Mouse (Mus musculus) kidney, postnatal 36 days (tissue): ENCODE results near the gene Rbms1.
"Not testable (repeated sequence)": the region's sequence is repeated elsewhere in the genome, so short reads cannot be mapped to it uniquely, and the experiment has no call there.

Experiments
- DNase-seq, 2 experiments: peaks; one replicate each; pipeline ENCODE4 v3.0.0; 2021 to 2022; ENCODE audit warnings: mixed read lengths in 2 of 2

Rbms1 gene

DNA sequence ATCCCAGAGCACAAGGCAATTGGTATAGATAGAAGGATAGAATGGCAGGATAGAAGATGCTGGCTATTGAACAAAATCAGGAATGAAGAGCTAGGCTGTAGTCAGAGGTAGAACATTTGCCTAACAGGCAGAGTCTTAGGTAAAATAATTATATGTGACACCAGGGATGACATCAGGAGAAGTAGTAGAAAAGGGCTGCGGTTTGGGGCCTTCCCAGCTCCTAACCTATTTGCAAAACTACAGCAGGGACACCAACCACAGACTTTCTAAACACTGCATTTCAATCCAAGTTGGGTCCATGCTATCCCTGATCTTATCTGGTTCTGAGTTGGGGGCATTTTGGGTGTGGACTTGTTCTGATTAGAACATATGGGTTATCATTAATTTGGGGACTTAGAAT, 118.7 kb downstream of the Rbms1 start:
- DNase-seq = no peak

DNA sequence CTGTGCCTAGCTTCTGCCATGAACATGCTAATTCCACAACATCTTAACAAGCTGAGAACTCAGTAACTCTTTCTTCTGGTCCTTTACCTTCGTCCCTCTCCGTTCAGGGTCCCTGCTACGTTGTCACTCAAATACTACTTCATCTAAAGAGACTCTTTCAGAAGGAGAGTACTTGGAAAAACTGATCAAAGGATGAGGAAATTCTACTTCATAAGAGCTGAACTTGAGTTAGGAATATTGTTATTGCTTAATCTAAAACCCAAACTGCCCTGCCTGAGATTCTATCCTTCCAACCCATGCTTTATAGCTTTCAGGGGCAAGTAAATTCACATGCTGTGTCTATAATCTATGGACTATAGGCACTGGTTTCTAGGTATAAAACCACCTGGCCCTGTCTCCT, 119.4 kb downstream of the Rbms1 start:
- no peak for DNase-seq

DNA sequence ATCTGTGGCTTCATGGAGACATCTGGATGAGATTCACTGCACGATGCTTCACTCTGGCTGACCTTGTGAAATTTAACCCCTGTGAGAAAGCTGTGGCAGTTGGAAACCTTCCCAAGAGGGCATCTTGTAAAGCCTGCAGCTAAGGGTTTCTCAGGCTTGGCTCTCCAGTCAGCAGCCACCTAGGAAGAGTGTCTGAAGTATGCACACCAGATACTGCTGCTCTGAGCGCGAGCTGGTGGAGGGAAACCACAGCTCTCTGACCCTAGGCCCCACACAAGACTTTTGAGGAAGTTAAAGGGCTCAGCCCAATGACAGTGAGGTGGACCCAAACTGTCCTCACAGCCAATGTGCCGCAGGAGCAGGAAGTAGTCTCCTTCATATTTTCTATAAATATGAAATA, 120.0 kb downstream of the Rbms1 start:
- DNase-seq = no peak

DNA sequence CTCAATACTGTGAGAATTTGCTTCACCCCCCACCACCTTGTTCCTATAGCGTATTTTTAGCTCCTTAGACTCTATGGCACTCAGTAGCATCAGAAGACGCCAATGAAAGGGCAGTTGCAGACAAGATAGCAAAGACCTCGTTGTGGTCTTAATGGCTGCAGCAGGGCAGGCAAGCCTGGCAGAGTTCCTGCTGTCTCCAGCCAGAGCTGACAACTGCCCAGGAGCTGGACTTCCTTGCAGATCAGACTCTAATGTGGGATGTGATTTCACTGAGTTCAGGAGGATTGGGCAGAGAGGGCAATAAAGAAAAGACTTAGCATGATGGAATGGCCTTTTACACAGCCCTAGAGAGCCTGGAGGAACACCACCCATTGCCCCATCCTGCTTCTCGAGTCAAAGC, 122.1 kb downstream of the Rbms1 start:
- peak in 1 of 2 experiments; percentile 56 for DNase-seq

DNA sequence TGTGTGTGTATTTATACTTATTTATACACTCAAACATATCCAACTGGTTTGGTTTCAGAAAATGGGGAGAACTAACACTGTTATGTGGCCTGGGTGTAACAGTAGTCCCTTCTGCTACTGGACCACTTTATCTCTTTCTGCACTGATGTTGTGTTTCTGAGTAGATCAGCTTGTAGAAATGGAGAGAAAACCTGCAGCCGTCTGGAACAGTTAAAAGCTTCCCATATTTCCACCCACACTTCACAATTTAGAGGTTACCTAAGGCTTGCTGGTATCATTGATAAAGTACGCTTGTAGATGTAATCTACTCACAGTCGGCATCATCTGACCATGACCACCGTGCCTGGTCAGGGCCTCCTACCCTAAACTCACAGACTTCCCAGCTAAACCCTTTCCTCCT, 123.5 kb downstream of the Rbms1 start:
- DNase-seq = no peak

DNA sequence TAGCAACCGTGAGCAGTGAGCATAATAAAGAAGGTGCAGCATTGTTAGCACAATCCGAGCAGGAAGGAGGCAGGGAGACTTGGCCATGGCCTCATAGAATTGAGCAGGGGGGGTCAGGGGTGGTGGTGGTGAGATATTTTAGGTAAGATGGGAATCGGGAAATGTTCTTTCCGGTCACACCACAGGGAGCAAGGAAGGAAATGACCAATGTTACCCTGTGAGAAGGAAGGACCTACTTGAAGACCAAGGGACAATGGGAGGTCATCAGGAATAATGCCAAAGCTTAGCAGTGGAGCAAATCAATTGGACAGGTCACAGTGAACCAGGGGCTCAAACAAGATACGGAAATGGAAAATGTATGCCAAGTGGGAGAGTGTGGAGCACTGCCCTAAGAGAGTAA, 124.1 kb downstream of the Rbms1 start:
- peak; percentile 73 to 84 for DNase-seq

DNA sequence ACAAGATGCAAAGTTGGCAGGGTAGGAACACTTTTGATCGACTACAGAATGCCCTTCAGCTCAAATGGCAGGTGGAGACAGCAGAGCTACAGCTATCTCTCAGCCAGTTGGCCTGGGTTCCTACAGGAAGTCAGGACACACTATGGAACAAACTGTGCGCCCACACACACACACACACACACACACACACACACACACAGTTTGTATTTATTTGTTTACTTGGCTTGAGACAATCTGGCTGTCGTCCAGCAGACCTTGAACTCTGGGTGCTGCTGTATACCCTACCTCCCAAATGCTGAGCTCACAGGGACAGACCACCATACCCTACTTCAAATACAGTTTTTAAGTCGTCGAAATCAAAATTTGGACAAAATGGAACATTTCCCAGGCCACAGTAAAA, 125.4 kb downstream of the Rbms1 start:
- peak; percentile 43 to 53 for DNase-seq

DNA sequence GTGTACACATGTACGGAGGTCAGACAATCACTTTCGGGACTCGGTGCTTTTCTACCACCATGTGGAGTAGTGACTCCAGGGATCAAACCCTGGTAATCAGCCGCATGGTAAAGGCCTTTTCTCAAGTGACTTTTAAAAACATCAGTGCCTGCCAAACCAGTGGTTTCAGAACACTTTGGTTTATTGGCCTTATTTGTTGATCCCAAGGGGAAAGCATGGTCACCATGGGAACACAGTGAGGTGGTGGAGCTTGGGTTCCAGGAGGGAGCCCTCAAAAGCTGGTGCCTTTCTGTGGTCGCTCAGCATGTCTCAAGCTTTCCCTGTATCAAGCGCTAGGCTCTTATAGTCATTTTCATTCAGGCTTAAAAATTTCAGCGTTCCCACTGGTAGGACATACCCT, 126.8 kb downstream of the Rbms1 start:
- DNase-seq = peak; percentile 27 to 50

DNA sequence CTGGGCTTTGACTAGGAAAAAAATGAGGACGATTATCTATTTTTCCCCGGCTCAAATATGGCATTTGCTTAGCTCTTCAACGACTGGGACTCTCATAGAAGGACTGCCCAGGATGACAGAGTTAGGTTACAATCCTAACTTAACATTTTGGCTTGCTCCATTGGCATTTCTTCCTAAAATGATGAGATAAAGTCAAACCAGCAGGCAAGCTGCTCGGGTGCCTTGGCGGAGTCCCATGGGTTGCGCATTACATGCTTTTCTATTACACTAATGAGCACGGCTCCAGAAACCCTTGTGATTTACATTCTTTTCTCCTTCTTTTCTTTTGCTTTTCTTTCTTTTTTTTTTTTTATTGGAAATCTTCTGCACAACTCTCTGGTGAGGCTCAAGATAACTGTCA, 128.7 kb downstream of the Rbms1 start:
- no peak for DNase-seq

DNA sequence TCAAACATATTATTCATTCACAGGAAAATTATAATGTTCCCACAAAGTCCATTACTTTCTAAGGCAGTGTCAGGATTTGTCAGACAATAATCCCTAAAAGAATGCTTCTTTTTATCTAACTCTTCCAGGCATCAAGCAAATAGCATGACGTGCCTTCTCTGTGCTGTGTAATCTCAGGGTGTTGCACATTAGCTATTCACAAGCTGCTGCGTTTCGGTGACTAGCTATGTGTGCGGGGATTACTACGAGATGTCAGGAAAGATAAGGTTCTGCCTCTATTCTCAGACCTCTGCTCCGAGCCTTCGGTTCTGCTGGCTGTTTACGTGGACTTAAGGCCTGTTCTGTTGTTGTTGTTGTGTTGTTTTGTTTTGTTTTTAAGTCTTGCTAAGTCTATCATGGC, 130.7 kb downstream of the Rbms1 start:
- DNase-seq = no peak

DNA sequence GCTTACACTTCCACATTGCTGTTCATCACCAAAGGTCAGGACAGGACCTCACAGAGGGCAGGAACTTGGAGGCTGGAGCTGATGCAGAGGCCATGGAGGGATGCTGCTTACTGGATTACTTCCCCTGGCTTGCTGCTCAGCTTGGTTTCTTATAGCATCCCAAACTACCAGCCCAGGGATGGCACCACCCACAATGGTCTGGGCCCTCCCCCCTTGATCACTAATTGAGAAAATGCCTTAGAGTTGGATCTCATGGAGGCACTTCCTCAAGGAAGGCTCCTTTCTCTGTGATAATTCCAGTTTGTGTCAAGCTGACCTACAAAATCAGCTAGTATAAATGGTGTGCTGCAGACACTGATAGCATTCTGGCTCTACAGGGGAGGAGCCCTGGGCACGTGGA, 132.5 kb downstream of the Rbms1 start:
- DNase-seq = not testable (repeated sequence)

DNA sequence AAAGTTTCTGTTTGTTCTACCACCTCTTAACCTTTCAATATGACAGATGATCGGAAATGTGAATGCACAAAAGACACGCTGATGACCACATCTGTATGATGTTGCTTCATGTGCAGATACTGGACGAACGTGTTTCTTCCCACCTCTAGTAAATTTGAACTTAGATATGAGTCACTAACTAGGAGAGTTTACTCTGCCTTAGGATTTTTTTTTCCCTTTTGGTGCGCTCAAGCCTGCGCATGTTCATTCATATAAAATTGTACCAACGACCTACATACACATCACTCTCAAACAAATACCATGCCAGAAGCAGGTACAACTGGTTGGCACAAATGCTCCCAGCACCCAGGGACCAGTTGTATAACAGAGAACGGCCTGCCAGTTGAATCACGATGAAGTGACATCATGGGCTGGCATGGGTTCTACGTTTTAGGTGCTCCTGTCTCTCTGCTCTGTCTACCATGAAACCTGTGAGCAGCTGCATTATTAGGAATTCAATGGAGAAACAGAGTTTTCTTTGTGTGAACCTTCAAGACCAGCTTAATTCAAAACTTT, 134.0 kb downstream of the Rbms1 start:
- DNase-seq = no peak

DNA sequence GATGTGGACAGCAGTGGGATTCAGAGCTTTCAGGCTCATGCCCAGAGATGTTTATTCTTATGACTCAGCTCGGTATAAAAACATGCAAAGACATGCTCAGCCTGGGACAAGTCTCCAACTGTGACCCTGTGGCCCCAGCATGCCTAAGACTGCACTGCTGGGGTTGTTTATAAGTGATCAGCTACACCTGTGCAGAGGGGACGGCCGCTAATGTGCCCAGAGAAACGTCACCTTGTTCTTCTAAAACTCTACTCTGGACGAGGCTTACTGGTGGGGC, 135.9 kb downstream of the Rbms1 start:
- DNase-seq = no peak

DNA sequence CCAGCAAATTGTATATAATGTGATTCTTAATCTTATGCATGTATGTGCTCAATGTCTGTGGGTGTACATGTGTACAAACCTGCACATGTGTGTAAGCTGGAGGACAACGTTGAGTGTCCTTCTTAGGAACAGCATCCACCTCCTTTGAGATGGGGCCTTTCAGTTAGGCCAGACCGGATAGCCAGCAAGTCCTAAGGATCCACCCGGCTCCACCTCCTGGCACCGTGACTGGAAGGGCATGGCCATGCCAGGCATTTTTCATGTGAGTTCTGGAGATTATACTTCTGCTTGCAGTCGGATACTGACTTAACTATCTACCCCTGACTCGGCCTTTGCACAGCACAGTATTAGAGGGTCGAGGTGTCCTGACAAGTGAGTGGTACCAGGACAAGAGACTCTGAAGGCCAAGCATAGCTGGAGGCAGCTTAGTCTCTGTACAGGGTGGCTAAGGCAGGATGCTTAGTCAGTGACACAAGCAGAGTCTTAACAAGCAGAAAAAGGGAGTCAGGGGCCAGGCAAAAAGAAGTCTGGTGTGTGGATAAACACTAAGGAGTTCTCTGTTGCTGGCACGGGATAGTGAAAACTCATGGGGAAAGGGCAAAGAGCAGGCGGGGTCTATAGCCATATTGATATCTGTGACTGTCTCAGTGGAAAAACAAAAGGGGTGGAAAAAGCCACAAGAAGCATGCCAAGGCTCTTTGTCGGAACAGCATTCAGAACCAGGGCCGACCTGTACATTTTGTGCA, 136.4 kb downstream of the Rbms1 start:
- DNase-seq = no peak

DNA sequence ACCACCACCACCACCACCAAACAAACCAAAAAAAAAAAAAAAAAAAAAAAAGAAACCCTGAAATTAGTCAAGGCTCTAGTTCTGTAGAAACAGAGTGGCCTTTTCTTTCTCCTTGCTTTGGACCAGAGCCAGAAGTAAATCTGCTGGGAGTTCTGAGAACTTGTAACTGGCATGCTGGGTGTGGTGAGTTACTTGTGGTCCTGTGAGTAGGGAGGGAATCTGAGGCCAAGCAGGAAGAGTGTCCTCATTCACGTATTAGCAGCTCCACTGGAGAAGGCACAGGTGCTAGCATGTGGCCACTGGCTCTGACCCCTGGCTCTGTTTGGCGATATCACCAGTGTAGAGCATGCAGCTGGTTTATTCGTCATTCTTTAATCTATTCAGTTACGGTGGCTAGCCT, 137.3 kb downstream of the Rbms1 start:
- peak; percentile 48 to 66 for DNase-seq

DNA sequence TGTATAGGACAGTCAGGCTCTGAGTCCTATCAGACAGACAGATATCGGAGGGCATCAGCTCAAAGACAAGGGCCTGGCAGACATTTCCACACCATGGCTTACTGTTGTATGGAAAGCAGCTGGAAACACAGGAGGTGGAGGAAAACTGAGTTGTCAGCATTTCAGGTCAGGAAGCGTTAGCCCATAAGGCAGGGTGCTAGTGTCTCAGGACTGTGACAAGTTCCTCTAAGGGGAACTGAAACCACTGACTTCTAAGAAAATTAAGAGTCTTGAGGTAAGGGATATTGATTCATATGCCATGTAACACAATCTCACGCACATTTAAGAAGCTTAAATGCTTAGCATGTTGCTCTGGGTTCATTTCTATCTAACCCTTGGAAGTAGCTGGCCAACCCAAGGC, 141.4 kb downstream of the Rbms1 start:
- DNase-seq = no peak

DNA sequence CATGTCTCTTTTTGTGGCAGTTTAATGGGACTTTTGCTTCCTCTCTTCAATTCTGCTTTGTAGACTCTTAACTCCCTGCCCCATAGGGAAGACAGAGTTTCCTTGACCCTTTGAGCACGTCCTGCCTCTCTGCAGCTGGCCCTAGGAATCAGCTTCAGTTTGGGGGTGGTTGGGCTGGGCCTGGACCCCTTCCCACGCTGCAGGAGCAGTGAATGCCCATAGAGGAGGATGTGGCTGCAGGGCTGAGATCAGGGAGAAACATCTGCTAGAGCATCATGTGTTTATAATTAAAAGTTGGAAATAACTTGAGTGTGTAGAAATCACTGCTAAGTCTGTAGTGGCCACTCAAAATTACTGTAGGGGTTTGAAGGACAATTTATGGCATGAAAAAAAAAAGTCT, 144.4 kb downstream of the Rbms1 start:
- no peak for DNase-seq

DNA sequence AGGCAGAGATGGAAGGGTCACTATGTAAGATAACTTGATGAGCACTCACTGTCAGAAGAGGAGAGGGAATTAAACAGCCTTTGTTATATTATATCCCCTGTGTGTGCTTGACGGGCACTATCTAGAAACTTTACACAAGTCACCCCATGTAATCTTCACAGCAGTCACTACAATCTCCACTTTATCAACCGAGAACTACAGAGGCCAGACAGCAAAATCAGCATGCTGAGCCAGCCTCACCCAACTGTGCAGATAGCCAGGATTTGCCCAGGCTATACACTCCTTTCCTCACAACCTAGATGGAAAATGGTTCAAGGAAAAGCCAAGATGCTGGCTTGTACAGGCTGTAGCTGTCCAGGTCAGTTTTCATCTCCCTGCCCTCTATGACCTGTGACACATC, 146.7 kb downstream of the Rbms1 start:
- DNase-seq = no peak

DNA sequence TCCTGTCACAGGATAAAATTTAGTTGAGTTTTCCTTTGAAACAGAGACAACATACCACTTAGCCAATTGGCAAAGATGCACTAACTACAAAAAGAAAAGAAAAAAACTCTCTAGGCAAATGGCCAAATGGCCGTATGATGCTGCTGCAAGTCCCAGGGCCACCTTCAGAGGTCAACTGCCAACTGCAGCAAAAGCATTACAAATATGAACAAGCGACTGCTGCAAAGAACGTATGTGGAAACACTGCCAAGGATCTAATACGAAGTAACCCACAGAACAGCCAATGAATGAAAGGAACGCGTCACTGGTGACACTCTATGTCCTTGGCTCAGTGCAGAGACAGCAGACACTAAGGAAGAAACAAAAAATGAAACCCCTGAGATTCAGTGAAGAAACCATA, 148.2 kb downstream of the Rbms1 start:
- peak in 1 of 2 experiments; percentile 71 for DNase-seq

DNA sequence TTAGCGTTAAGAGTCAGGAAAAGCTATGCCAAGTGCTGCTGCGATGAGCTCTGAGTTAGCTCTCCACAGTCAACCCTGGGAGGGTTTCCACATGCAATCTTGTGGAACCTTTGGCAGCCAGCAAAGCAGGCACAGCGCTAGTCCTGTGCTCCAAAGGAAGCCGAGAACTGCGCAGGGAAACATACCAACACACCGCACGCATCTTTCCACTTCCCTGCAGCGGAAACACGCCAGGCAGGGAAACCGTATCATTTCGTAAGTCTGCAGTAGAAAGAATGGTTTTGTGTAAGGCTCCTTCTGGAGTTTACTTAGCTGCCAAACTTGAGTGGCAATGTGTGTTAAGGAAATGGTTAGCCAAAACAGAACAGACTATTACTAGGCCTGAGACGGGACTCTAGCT, 150.0 kb downstream of the Rbms1 start:
- no peak for DNase-seq

DNA sequence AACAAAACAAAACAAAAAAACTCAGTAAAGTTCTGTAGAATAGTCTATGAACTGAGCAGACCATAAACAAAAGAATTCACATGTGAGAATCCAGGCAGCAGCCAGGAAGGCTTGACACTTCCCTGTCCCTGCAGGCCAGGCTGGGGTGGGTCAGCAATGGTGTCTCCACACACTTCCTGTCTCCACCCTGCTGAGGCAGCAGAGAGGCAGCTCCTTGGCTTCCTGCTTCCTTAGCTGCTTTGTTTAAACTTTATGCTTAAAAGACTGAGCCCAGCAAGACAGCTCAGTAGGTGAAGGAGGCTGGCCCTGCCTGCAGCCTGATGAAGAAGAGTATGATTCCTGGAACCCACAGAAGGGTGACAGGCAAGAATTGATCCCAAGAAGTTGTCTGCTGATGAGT, 152.4 kb downstream of the Rbms1 start:
- peak; percentile 73 to 83 for DNase-seq

DNA sequence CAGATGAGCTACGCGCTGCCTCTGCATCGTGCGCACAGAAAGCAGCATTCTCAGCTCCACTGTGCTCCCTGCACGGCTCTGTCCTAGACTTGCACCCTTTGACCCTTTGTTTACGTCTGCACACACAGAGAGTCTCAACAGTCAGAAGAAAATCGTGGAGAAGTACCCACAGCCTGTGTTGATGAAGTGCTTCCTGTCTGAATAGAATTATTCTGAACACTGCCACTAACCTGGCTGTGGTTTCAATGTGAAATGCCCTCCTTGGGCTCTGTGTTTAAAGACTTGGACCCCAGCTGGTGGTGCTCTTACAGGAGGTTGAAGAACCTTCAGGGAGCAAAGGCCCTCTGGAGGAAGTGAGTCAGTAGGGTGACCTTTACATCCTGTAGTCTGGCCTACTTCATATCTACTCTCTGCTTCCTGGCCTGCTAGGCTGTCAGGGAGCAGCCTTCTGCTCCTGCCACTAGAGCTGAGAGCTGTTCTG, 153.5 kb downstream of the Rbms1 start:
- DNase-seq = no peak

DNA sequence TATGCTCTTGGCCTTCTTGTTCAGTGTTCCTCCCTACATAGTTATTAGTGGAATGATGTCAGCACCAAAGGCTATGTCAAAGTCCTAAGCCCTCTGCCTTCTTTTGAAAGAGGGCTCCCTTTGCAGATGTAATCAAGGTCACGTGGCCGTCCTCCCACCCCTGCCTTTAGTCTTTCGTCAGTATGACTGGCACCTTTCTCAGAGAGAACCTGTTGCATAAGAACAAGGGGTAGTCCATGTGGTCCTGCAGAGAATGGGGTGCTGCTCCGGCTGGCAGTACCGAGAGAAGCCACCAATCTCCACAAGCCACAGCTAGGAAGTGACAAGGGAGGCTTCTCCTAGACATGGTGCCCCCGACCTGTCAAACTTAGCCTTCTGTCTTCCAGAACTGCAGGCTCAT, 154.2 kb downstream of the Rbms1 start:
- DNase-seq = no peak

DNA sequence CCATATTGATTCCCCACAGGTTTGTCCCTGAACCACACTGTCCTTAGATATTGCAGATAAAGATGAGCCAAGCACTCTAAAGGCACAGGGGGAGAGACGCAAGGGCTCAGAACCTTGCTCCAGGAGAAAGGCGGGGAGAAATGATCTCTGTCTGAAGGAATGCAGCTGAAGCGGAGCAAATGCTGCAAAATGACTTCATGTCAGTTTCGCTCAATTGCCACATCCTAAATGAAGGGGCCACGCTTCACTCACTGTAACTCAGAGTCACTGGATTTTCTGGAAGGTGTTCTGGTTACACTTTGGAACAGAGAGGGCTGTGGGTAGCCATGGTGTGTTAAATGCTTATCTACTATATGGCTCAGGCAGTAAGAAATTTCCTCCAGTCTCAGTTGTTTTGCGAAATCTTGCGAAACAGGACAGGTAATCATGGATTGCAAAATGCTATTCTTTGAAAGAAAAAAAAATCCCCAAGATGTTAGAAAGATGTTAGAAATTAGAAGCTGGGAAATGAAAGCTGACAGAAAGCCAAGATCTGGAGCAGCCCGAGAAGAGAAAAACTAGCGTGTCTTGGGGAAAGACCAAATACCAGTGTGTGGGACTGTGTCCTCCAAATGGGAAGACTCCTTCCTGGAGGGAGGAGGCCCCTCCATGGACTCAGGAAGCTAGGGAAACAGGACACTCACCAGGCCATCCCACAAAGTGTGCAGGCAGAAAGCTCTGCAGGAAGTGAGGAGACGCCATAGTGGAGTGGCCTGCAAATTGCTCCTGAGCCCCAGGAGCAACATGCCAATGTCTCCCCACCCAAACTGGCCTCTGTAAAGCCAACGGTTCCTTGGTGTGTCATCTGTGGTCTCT, 155.4 kb downstream of the Rbms1 start:
- no peak for DNase-seq
